Mouse (Mus musculus): Measurements from ENCODE around the gene Fbxo6.

DNA sequence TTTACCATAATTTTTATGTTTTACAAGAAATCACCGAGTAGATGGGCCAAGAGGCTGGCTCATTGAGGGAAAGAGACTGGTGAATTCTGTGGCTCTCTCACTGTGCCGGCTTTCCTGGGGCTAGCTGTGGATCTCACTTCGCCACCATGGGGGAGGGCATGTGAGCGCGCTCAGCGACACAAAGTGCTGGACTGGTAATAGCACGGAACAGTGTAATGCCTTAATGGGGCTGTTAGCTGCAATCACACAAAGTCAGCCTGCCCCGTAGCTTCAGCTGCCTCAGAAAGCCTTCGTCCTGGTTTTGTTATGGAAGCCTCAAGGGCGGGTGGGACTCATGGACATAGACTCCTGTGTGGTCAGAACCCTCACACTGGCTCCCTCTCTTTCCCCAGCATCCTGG lies 46.8 kb upstream of the Fbxo6 start:
- no peak for TF ChIP-seq POLR2A (IDR thresholded peaks at IDR 0.05; ENCODE audit: extremely low read depth, insufficient read depth, low read length)
- TF ChIP-seq CTCF (IDR thresholded peaks at IDR 0.05; ENCODE audit: extremely low read depth, insufficient read depth, low read length) = no peak

All from cortical plate, adult 2 months (tissue).